Mouse (Mus musculus) erythroid progenitor cell, adult 5-6 weeks (primary cell): ENCODE measurements around the gene Olfr59. TPM values are rescaled to one million over a fixed set of nuclear protein-coding genes. Genes with fewer than 3 reads are reported as not detected.

Experiments used
- ATAC-seq: replicated peaks from 2 replicates; pipeline ENCODE4 v1.8.0; 2016; ENCODE audit warnings: moderate number of reproducible peaks, mild to moderate bottlenecking, moderate TSS enrichment, inconsistent platforms; ENCODE audit not compliant: poor library complexity, low FRiP score, severe bottlenecking
- total RNA-seq, 2 experiments: library from RNA; stranded (forward) in 1 of 2; stranded (reverse) in 1 of 2; fragments of 150-400 nt in 1 of 2; fragments of 186-747, 209-891 nt in 1 of 2; gene quantifications; 2 replicates each; pipeline versions ENCODE4 v1.2.3 to v1.2.4; 2015 to 2017; ENCODE audit warnings: low replicate concordance in 2 of 2

Olfr59 gene
- total RNA-seq (2015; ENCODE audit: low replicate concordance) (not detected in 2 replicates), total RNA-seq (2017; ENCODE audit: low replicate concordance) (not detected in 2 replicates)

DNA sequence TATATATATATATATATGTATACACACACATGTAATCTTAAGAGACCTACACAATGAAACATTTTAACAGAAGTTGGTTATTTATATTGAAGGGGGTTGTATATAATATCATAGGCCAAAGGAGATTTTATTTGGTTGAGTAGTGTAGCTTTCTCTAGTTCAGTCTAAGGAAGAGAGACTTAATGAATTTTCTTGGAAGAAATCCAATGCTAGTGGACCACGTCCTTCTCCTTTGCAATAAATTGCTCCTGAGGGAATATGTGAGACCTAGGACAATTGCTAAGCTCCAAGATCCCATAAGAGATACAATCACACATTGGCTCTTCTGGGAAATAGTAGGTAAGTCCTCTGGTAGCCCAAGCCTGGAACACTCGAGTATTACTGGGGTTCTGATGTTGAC, at the start of gene Olfr59:
Olfr59 (plus strand) TSS at position 301 of the 400 bp plus-strand sequence.
- no peak for ATAC-seq

DNA sequence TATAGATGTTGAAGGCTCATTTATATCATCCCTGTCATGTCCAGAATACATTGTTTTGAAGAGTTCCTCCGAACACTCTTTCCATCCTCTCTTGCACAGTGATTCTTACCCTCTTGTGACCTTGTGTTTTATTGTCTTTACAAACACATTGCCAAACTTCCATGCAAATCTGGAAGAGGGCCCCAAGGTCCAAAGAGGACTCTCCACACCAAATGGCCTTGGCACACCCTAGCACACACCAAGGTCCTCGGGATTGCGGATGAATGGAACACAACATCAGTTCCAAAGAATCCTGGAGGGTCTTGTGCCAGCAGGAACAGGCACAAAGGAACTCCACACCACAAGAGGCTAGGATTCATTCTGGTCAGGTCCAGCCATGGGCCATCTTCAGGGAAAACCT, 42.3 kb upstream of the Olfr59 start:
- no peak for ATAC-seq

DNA sequence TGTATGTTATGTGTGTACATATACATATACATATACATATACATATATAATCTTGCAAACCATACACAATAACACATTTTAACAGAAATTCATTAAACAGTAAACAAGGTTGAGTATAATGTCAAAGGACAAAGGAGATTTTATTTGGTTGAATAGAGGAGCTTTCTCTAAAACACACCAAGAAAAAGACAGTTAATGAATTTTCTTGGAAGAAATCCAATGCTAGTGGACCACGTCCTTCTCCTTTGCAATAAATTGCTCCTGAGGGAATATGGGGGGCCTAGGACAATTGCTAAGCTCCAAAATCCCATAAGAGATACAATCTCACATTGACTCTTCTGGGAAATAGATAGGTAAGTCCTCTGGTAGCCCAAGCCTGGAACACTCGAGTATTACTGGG, 24.0 kb upstream of the Olfr59 start, which contains the start of gene Olfr406:
Olfr406 (plus strand) TSS at position 301 of the 400 bp plus-strand sequence.
- ATAC-seq = no peak

DNA sequence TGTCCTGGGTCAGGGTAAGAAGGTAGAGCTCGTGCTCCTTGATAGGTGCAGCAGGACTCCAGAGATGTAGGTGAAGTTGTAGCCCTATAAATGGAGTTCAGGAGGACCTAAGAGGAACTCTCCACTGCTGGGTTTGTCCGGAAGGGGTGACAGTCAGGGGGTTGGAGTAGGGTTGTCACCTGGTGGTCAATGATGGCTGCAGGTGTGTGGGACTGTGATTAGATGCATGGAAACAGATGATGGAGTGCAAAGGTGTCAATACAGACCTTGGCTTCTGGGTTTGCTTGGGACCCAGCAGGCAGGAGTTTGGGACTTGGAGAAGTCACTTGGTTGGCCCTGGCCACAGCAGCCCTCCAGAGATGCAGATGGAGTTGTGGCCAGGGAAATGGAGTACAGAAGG, 3.7 kb downstream of the Olfr59 start:
- no peak for ATAC-seq

DNA sequence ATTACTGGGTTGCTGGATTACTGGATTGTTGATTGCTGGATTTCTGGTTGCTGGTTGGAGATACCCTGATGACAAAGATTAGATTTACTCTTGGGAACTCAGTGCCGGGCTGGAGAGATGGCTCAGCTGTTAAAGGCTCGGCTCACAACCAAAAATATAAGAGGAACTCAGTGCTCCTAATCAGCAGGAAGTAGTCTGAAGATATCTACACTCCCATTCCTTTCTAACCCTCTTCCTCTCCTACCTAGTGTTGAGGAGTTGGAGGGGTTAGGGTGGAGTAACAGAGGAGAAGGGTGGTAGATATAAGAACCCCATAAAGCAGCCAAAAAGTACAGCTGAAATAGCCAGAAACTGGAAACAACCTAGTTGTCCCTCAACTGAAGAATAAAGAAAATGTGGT, 42.5 kb downstream of the Olfr59 start:
- ATAC-seq = no peak

DNA sequence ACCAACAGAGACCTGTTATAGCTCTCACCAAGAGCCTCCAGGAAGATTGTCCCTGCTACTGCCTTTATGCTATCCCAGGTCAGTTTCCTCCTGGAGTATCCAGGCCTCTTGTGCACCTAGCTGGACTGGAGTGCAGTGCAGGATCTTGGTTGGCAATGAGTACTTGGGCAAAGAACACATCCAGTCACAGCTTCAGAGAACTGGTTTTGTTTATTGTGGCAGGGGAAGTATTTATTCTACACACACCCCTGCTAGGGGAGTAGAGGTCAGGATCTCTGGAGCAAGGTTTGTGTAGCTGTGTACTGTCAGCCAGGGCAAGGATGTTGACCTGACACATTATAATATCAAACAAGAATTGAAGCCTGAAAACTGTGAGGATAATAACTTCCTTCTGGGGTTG, 45.2 kb downstream of the Olfr59 start:
- ATAC-seq = no peak

DNA sequence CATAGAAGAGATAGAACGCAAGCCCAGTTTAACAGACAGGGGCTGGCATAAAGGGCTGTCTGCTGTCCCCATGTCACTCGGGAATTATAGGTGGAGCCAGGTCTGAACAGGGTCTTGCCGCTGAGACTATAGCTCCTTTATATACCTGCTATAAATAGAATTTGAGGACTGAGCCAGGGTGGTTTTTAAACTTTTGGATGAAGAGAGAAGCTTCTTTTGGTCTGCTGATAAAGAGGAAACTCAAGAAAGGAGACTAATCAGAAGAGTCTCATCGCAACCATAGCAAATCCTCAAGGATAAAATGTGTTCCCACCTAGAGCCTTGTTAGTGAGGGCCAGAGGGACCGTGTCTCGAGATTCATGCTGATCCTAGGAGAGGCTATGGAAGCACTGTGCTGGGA, 54.4 kb downstream of the Olfr59 start, which contains the start of gene Olfr410:
Olfr410 (minus strand) TSS at position 101 of the 400 bp plus-strand sequence.
- no peak for ATAC-seq

Other genes with a start within 250 kb of the Olfr59 start
- not detected in 2 replicates for gene Olfr139, start 227.2 kb upstream of the Olfr59 start, total RNA-seq (2015; ENCODE audit: low replicate concordance)
- not detected in 2 replicates for gene Olfr139, start 227.2 kb upstream of the Olfr59 start, total RNA-seq (2017; ENCODE audit: low replicate concordance)
- not detected in 2 replicates for gene Olfr399, start 227.1 kb upstream of the Olfr59 start, total RNA-seq (2015; ENCODE audit: low replicate concordance)
- gene Olfr399, start 227.1 kb upstream of the Olfr59 start, total RNA-seq (2017; ENCODE audit: low replicate concordance) = not detected in 2 replicates
- not detected in 2 replicates for gene Zfp616, start 213.8 kb upstream of the Olfr59 start, total RNA-seq (2015; ENCODE audit: low replicate concordance)
- not detected in 2 replicates for gene Zfp616, start 213.8 kb upstream of the Olfr59 start, total RNA-seq (2017; ENCODE audit: low replicate concordance)
- not detected in 2 replicates for gene Olfr401, start 170.0 kb upstream of the Olfr59 start, total RNA-seq (2015; ENCODE audit: low replicate concordance)
- not detected in 2 replicates for gene Olfr401, start 170.0 kb upstream of the Olfr59 start, total RNA-seq (2017; ENCODE audit: low replicate concordance)
- not detected in 2 replicates for gene Olfr402, start 130.2 kb upstream of the Olfr59 start, total RNA-seq (2015; ENCODE audit: low replicate concordance)
- not detected in 2 replicates for gene Olfr402, start 130.2 kb upstream of the Olfr59 start, total RNA-seq (2017; ENCODE audit: low replicate concordance)
- not detected in 2 replicates for gene Olfr403, start 97.5 kb upstream of the Olfr59 start, total RNA-seq (2015; ENCODE audit: low replicate concordance)
- not detected in 2 replicates for gene Olfr403, start 97.5 kb upstream of the Olfr59 start, total RNA-seq (2017; ENCODE audit: low replicate concordance)
- gene Olfr43, start 72.4 kb upstream of the Olfr59 start, total RNA-seq (2015; ENCODE audit: low replicate concordance) = not detected in 2 replicates
- gene Olfr43, start 72.4 kb upstream of the Olfr59 start, total RNA-seq (2017; ENCODE audit: low replicate concordance) = not detected in 2 replicates
- not detected in 2 replicates for gene Olfr406, start 23.9 kb upstream of the Olfr59 start, total RNA-seq (2015; ENCODE audit: low replicate concordance)
- gene Olfr406, start 23.9 kb upstream of the Olfr59 start, total RNA-seq (2017; ENCODE audit: low replicate concordance) = not detected in 2 replicates
- gene Olfr410, start 54.3 kb downstream of the Olfr59 start, total RNA-seq (2015; ENCODE audit: low replicate concordance) = not detected in 2 replicates
- not detected in 2 replicates for gene Olfr410, start 54.3 kb downstream of the Olfr59 start, total RNA-seq (2017; ENCODE audit: low replicate concordance)
- gene Olfr411, start 68.9 kb downstream of the Olfr59 start, total RNA-seq (2015; ENCODE audit: low replicate concordance) = not detected in 2 replicates
- gene Olfr411, start 68.9 kb downstream of the Olfr59 start, total RNA-seq (2017; ENCODE audit: low replicate concordance) = not detected in 2 replicates
- gene Olfr412, start 78.3 kb downstream of the Olfr59 start, total RNA-seq (2015; ENCODE audit: low replicate concordance) = not detected in 2 replicates
- gene Olfr412, start 78.3 kb downstream of the Olfr59 start, total RNA-seq (2017; ENCODE audit: low replicate concordance) = not detected in 2 replicates